Mouse (Mus musculus) urinary bladder, postnatal 25 days (tissue): ENCODE measurements at regions not wholly inside any gene's neighbourhood (a gene's known extent, or its start where the extent isn't known, plus 50 kb on each side); places are given as distances from the start of the nearest gene placed in this dataset.
A peak's percentile ranks its signal among the peaks of the same experiment; 100 is the strongest.

Experiments
- DNase-seq: peaks from one replicate; pipeline ENCODE4 v3.0.0; 2022; ENCODE audit warnings: low spot score

DNA sequence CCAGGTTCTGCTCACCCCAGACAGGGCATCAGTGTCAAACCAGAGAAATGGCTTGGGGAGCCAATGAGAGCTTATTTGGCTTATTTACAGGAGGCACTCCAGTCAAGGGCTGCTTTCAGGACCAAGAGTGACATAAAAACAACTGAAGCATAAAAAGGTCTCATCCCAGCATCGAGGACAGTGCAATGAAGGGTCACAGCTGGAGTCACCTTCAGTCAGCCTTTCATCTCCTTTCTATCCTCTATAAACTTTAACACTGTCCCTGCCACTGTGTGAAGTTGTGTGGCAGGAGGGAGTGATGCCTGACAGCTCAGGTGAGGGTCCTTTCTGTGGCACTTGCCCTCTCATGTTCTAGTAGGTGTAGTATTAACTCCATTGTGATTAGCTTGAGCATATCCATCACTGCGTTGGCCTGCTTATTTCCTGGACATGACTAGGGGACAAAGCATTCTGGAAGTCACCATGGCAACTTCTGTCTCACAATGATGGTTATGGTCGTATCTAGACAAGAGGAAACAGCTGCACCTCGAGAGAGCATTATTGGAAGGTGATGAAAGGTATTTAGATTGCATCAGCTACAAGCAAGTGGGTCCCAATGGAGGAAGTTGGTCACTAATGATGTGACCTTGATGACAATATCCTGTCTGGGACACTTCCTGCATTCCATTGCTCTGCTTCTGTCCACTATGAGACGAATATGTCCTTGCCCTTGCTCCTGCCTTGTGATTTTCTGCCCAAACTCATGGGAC is 87.8 kb upstream of the Enpp6 start:
- DNase-seq, result no peak

DNA sequence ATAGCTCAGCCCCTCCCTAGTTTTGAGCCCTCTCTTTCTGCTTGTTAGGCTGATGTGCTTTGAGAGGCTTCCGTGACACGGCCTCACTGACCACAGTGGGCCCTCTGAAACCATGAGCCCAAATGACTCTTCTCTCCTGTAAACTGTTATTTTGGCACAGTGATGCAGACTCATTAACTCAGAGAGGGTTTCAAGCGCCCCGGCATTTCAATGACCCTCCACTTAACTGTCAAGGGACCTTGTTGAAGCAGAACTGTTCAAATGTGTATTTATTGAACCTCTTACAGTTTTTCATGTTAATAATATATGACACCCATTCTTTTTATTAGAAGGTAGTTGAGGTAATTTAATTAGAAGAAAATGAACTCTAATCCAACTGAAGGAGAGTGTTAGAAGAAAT is 85.9 kb upstream of the Enpp6 start:
- DNase-seq, result no peak

DNA sequence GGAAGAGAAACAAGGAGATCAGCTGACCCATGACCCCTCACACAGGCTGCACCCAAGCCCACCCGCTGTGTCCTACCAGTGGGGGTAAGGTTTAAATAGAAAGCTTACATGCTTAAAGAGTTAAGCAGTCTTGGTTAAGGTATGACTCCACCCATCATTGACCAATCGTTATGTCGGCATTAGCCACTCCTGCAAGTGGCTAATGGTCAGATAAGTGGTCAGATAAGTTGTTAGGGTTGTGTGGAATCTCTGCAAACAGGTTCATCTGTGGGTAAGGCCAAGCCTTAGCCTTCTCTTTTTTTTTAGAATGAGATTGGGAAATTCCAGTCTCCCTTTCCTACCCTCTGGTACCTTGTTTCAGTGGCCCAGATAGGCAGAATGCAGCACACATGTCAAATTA is 82.0 kb upstream of the Enpp6 start:
- no peak for DNase-seq

DNA sequence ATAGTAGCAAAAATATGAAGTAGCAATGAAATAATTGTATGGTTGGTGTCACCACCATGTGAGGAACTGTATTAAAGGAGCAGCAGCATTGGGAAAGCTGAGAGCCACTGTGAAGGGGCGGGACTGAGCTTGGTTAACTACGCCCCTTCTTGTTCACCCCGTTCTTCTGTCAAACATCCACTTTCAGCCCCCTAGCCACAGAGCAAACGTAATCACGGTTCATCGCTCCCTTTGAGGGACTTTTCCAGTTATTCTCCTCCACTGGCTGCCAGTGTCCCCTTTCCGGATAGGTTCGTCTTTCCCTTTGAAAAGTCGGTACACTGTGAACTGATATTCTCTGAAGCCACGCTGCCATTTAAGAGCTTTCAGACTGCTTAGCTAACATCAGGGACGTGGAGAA is 79.3 kb upstream of the Enpp6 start:
- DNase-seq, result no peak

DNA sequence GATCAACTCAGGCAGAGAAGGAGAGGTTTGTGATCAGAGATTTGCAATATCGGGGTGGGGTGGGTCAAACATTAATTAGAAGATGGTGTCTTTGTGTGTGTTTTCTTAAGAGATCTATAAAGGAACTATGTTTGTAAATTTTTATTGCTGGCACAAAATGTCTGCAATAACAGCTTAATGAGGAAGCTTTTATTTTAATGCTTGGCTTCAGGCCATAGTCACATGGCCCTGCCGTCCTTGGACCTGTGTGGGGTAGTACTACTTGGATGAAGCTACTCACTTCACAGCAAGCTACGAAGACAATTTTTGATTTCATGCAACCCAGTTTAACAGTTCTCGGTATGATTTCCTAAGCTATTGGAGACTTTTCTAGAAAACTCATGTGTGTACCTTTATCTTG is 78.5 kb upstream of the Enpp6 start:
- DNase-seq, result no peak

DNA sequence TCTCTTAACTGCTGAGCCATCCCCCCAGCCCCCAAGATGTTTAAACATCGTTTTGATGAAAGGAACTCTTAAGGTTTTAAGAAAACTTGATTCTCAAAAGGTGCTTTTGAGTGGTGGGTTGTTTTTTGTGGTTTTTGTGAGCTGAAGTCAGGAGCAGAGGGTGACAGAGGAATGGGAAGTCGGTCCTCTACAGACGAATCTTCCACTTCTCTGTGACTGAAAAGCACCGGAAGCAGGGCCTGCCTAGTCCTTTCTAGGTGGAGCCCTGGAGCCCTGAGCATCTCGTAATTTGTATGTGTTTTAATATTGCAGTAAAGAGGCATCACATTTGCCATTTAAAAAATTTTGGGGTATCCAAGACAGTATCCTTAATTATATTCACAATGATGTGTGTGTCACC is 72.7 kb upstream of the Enpp6 start:
- DNase-seq, result no peak

DNA sequence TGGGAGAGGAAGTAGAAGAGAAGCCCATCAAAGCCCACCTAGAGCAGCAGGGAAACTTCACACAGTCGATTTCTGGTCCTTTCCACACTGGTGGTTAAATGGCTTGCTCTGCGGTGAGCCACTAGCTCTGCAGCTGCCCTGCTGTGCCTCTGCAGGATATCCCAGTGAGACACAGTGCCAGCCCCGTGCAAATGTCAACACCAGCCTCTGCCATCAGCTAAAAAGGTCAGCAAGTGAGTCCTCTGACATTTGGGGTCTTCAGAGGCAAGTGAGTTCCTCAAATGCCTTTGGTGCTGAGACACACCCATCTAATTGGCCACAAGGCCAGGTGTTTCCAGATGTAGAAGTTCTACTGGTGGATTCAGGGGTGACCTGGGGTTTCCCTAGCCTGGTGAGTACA is 66.6 kb upstream of the Enpp6 start:
- no peak for DNase-seq

DNA sequence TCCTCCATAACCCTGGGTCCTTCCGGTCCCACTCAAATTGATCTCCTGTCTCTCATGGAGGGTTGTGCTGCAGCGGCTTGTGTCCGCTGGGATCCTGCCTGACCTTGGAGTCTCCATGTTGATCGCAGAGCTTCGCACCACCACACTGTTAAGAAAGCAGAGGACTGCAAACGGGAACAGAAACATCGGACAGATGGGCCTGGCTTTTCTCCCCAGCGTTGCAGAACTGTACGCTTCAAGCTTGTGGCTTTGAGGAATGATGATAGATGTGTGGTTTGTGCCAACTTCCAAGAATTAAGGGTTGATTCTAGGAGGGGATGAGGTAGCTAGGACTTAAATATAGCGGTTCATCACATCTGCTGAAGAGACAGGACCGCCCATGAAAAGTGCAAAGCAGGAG is 65.6 kb upstream of the Enpp6 start:
- DNase-seq, result no peak

DNA sequence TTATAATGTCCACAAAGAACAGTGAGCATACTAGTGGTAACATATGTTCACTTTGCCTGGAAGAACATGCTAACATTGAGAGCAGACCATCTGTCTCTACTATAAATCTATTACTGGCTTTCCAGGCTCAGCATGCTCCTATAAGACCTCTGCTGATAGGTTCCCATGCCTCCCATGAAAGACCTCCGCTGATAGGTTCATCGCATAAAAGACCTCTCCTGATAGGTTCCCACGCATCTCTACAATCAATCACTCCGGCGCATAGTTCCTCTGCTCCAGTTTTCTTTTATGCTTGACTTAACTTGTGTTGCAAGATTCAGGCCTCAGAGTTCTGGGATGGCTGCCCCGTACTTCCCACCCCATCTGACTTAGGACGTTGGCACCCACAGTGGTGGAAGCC is 65.1 kb upstream of the Enpp6 start:
- no peak for DNase-seq

DNA sequence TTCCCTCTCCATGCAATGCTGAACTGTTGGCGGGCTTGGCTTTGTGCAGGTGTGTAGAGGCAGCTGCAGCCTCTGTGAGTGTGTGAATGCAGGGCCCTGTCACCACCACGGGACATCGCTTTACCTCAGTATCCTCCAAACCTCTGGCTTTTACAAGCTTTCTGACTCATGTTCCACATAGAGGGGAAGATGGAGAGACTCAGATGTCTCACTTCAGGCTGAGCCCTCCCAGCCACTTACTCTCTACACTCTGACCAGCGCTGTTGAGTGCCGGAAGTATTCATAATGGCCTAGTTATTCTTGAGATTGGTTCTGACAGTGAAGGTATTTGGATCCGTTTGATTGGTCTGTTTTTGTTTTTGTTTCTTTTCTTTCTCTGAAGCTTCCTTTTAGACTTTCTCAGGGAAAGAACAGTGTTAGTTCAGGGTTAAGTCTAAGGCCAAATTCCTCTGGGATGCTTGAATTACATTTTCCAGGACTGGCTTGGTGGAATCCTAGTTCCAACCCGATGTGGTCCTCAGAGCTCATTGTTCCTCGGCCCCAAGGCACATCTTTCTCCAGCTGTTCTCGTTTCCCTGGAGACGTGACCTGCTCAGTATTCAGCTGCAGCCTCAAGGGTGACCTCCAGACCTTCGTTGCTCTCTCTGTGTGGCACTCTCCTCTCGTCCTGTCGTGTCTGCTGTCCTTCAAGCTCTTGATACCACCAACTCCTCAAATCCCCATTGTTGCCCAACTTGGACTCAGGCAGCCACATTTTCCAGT is 61.7 kb upstream of the Enpp6 start:
- no peak for DNase-seq

DNA sequence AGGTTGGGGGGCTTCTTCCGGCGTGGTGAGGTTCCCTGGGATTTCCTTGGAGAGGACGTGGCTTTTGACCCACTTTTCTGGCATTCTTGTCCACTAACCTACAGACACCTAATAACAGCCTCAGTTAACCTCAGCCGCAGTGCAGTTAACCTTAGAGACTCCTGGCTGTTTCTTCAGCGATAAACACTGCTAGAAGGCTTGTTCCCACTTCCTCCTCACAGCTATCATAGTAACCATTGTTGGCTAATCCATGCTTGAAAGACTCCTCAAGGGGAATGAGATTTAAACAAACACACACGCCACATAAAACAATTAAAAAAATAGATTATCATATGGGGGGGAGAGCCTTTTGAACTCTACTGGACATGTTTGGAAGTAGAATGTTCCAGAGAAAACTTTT is 58.0 kb upstream of the Enpp6 start:
- no peak for DNase-seq

DNA sequence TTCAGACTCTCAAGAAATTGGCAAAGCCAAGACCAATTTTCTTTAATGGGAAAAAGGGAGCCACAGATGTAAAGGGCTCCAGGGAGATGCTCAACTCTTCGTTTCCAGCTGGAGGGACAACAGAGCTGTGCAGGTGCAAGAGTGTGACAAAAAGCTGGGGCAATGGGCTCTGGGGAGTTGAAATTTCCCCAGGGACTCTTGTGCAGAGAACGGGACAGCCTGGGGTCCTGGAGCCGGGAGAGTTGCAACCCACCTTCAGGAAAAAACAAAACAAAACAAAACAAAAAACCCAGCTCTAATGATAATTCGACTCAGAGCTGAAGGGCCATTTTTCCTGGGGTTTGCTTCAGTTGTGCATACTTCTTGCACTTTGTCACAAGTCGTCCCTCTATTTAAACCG is 57.0 kb upstream of the Enpp6 start:
- no peak for DNase-seq

DNA sequence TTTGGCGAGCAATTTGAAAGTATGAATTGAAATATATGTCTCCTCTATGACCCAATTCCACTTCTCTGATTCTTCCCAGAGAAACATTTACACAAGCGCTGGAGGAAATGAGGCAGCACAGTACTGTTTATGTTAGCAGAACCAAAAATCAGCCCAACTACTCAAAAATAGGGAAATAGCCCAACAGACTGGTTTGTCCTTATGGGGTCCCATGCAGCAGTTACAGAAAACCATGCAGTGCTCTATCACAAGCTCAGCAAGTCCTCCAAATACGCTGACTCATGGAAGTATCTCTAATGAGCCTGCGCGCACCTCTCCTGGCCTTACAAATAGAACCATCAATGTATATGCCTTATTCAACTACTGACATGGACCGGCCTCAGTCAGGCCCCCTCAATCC is 55.4 kb upstream of the Enpp6 start:
- DNase-seq, result no peak

DNA sequence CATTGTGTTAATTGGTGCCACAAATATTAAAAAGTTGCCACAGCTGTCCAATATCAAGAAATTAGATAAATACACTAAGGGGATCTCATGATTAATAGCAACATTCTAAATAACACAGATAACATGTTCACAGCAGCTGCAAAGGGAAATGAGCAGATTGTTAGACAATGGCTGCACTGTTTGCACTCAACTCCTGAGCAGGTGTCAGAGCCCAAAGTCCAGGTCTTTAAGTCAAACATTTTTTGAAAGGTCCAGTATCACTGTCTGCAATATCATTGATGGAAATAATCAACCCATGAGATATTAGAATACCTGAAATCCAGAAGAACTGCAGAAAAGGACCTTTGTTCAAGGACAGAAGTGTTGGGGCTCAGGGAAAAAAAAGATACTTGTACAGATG is 53.4 kb upstream of the Enpp6 start:
- DNase-seq, result no peak

DNA sequence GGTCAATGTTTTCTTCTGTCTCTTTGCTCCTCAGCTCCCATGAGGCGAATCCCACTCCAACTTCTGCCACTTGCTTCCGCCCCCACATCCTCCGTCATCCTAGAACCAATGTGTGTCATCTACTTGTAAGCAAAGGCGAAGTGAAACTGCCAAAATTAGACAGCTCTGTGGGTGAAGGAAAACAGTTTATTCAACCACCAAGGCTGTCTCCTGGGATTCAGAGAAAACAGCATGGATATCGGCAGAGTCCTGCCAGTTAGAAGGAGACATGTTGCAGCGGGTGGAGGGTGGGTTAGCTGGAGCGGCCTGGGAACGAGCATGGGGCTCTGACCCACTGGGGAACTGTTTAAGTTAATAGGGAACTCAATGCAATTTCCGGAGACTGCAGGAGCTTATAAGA is 52.4 kb upstream of the Enpp6 start:
- DNase-seq, result no peak

DNA sequence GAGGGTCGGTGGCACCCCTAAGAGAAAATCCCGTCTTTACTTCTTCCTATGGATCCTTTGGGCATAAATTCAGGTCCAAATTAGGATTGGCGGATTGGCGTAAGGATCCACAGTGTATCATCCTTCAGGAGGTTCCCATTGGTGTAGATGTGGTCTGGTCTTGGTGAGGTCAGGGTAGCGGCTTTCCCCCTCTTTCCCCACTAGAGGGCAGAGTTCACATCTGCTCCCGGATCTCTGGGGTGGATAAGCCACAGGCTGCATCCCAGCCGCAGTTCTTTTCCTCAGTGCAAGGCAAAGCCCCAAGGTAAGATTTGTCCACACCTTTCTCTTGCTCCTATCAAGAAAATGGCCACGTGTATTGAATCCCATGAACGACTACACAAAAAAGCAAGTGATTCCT is 51.8 kb upstream of the Enpp6 start:
- DNase-seq, result peak; percentile 46

DNA sequence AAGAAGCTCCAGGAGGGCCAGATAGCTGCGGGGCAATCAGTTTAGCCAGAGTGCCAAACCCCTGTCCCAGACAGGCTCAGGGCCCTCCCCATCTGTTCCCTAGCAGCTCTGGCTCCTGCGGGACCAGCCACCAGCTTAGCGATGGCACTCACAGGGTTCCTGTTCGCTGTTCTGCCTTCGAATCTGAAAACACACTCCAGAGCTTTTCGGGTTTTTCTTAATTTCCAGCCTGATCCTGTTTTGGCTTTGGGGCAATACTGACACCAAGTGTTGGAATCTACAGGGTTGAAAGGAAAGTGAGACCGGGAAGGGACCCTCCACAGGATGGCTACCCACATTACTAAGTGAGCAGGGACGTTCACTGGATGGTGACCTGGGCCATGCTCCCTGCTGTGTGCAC is 50.6 kb upstream of the Enpp6 start:
- DNase-seq, result no peak
